Mouse (Mus musculus) cerebellum, postnatal 36 days (tissue): ENCODE results near the gene Mgat3.
A peak's percentile ranks its signal among the peaks of the same experiment; 100 is the strongest.

ENCODE experiments used
- DNase-seq, 2 experiments: peaks; one replicate each; pipeline ENCODE4 v3.0.0; 2021 to 2022; ENCODE audit warnings: mixed read lengths in 2 of 2

Mgat3 gene

GRCm38 (mm10) chr15:80232331-80232730 is 58.8 kb downstream of the Mgat3 start:
- DNase-seq: no peak

- no peak for DNase-seq
These were observed 59.5 kb downstream of the Mgat3 start for GRCm38 (mm10) chr15:80233053-80233452.

DNA sequence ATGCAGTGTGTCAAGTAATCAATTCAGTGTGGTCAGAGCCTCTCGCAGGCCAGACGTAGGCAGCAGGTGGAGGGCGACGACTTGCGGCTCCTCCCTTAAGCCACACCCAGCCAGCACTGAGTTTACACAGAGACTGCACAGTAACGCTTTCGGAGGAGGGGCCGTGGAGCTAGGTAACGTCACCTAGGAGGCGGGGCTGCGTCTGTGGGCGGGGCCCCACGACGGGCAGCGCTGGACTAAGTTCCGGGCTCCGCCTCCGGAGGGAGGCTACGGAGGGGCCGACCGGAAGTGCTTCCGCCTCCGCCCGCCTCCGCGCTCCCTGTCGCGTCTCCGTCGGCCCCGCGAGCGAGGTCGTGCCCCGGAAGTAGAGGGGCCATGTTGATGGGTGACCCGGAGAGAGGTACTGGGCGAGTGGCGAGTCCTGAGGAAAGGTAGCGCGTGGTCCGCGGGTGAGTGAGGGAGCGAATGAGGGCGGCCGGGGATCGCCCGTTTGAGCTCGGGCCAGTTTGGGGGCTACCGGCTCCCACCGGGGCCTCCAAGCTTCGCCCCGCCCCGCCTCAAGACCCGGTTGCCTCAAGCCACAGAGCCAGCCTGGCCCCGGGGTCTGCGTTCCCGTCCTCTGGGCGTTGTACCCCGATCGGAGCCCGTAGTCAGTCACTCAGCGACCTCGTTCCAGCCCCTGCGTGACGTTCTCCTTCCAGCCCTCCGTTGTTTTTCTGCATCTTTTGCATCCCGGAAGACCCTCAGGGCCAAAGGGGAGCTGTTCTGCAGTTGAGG is 60.4 kb downstream of the Mgat3 start, which contains the start of gene Mief1:
Gene Mief1, plus strand, starts transcription at position 286 of the 777 bp plus-strand sequence.
- DNase-seq: peak; percentile 96 to 98

DNA sequence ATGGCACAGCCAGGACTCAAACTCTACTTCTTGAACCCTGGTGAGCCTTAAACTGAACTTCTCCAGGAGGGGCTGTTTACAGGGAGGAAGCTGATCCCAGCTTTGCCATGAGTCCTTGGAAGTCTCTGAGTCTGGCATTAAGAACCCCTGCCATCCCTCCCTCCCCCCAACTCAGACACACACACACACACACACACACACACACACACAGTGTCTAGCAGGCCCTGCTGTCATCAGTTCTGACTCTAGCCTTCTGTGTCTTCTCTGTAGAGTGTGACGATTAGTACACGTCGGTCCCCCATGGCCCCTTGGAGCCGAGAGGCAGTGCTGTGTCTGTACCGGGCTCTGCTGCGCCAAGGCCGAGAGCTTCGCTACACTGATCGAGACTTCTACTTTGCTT is 62.0 kb downstream of the Mgat3 start, which contains the start of gene AC140267.1:
Gene AC140267.1, plus strand, starts transcription at position 301 of the 400 bp plus-strand sequence.
- DNase-seq: no peak

GRCm38 (mm10) chr15:80248135-80248534 is 74.6 kb downstream of the Mgat3 start:
- DNase-seq: peak; percentile 60 to 68

- no peak for DNase-seq
These were observed 75.1 kb downstream of the Mgat3 start for GRCm38 (mm10) chr15:80248596-80248995.

- DNase-seq: no peak
These were observed 76.2 kb downstream of the Mgat3 start for GRCm38 (mm10) chr15:80249672-80250071.

DNA sequence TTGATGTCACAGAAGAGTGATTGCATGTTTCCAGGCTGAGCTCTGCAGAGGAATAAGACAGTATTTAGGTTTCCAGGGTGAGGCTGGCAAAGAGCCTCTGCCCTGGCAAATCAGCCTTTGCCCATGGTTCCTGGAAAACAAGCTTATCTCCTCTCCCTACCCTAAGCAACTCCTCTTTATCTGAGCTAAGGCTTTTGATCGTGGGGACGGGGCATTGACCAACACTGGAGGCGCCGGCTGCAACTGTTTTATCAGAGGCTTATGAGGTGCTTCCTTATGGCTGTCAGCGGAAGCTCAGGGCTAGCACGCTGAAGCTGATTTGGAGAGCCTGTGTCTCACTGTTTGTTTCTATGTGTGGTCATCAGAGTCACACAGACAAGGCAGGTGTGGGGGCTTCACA is 77.1 kb downstream of the Mgat3 start:
- DNase-seq: no peak

DNA sequence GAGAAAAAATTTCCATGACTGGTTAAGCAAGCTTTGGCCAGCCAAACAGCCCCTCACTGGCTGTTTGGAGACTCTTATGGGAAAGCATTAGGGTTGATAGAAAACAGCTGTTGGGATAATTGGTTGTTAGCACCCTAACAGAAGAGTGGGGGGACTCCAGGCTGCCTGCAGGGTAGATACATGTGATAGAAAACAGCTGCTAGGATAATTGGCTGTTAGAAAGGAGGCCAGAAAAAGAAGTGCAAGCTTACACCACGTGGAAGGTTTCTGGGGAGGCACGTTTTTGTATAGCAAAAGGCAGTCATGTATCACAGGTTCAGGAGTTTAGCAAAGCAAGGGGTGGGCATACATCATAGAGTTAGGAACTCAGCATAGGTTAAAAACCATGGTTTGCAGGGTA is 80.0 kb downstream of the Mgat3 start:
- DNase-seq: no peak

GRCm38 (mm10) chr15:80254207-80254606 is 80.7 kb downstream of the Mgat3 start:
- DNase-seq: peak in 1 of 2 experiments; percentile 31

GRCm38 (mm10) chr15:80254847-80255645 is 81.5 kb downstream of the Mgat3 start, which contains the start of gene Atf4:
Atf4 (plus strand) TSS chr15:80255184.
- peak; percentile 99 for DNase-seq

- DNase-seq: peak; percentile 70 to 82
These were observed 82.2 kb downstream of the Mgat3 start for GRCm38 (mm10) chr15:80255646-80256121.

DNA sequence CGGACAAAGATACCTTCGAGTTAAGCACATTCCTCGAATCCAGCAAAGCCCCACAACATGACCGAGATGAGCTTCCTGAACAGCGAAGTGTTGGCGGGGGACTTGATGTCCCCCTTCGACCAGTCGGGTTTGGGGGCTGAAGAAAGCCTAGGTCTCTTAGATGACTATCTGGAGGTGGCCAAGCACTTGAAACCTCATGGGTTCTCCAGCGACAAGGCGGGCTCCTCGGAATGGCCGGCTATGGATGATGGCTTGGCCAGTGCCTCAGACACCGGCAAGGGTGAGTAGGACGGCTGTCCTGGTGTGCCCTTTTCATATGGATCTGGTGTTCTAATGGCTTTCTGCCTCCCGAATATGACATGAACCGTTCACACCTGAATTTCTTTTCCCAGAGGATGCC is 82.7 kb downstream of the Mgat3 start:
- no peak for DNase-seq

GRCm38 (mm10) chr15:80256656-80257601 is 83.4 kb downstream of the Mgat3 start:
- DNase-seq: no peak

- DNase-seq: peak; percentile 36 to 52
These were observed 84.2 kb downstream of the Mgat3 start for GRCm38 (mm10) chr15:80257602-80258239.

DNA sequence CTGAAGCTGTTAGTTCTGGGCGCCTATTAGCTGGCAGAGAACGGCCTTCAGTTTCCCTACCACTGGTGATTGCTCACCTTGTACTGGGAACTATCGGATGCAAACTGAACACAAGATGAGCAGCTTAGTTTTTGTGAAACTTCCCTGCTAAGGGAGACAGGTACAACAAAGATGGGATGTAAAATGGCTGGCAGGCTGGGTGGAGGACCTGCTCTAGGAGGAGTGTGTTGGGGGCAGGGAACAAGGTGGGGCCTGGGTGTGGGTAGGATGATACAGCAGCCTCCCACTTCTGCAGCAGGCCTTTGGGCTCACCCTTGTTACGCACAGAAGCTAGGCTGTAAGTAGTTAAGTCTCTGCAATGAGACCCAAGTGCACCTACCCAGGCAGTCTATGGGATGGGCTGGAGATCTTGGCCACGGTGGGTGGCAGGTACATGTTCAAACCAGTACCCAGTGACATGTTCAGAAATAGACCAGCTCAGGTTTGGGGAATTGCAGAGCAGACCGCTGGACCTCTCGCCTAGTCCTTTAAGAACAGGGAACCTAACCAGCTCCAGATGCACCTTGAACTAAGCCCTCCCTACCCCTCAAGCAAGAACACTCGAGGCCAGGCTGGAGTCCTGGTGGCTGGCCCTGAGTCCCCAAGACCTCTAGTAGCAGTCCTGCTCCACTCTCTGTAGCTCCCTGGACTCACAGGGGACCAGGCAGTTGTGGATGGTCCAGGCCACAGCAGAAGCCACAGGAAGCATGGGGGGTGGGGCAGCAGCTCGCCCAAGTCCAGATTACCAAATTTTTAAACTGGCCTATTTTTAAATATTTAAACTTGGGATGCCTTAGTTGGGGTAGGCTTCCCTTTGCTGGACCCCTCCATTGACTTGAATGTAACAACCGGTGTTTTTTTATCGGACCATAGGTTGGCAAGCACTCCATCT is 85.0 kb downstream of the Mgat3 start:
- no peak for DNase-seq

DNA sequence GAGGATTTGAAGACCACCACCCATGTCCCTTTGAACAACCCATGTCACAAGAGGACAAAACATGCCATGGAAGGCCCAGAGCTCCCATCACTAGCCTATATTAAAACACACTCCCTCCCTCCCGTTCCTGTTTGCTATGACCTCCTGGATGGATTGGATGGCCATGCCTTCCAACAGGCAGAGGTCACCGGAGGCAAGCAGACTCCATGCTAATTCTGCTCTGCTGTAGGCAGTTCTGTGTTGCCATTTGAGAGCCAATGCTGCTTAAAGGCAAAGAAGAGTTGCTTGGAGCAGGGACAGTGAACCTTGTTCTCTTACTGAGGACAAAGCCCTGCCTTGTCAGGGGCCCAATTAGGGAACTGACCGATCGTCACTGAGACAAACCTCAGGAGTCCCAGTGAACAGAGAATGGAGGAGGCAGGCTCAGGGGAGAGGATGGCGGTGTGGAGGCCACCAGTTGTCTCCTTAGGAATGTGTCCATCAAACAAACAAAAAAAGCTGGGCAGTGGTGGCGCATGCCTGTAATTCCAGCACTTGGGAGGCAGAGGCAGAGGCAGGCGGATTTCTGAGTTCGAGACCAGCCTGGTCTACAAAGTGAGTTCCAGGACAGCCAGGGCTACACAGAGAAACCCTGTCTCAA is 86.0 kb downstream of the Mgat3 start:
- DNase-seq: no peak

- DNase-seq: peak; percentile 90 to 93
These were observed 87.2 kb downstream of the Mgat3 start for GRCm38 (mm10) chr15:80260677-80261076.

GRCm38 (mm10) chr15:80261100-80261499 is 87.6 kb downstream of the Mgat3 start:
- no peak for DNase-seq
